Mouse (Mus musculus): ENCODE measurements around the gene Mr1. TPM values are rescaled to one million over a fixed set of nuclear protein-coding genes. Genes with fewer than 3 reads are reported as not detected.

The Mr1 gene
- polyA plus RNA-seq, 2 experiments, result 0.37 to 0.52 TPM

DNA sequence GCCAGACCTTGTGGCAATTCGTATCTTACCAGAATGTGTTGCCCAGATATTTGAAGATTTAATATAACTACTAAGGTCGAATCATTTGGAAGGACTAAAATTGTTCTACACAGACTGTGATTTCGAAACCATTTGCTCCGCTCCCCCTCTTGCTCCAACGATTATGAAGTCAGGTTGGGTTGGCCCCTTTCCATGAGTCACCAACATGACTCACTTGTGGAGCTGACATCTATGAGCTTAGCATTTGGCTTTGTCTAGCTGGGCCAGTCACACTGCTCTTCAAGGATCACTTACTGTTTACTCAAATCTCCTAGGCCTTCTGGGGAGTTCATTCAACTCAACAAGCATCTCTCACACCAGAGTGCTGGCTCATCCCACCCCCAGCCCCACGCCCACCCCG lies 7.8 kb downstream of the Mr1 start:
- no peak for DNase-seq (ENCODE audit: low read depth in 3 of 3, low spot score in 3 of 3)
- H3K9me3 ChIP-seq (ENCODE audit: control insufficient read depth, low read length), result no peaks in the 10 kb centered on the region
- no peaks in the 10 kb centered on the region for H3K36me3 ChIP-seq (replicated peaks; ENCODE audit: control insufficient read depth, insufficient read depth, low read depth)
- no peak overlapping the region for H3K4me3 ChIP-seq (ENCODE audit: insufficient read depth in 1 of 2, low read depth in 2 of 2, low read length in 2 of 2)
- WGBS (ENCODE audit: insufficient replicate concordance), result 69% methylated on average over 7 of the region's 7 CpGs
- H3K27ac ChIP-seq, result no peak overlapping the region
- no peak for ATAC-seq (ENCODE audit: insufficient read depth)
- H3K4me1 ChIP-seq (replicated peaks; ENCODE audit: control insufficient read depth in 2 of 2, insufficient read depth in 2 of 2, low read length in 1 of 2), result no peaks in the 10 kb centered on the region
- TF ChIP-seq EP300 (IDR thresholded peaks at IDR 0.05; ENCODE audit: low read depth) (no peak), CTCF (IDR thresholded peaks at IDR 0.05; ENCODE audit: low read depth) (no peak)
- no peaks in the 10 kb centered on the region; the same call in 1 of the 2 replicates for H3K27me3 ChIP-seq (ENCODE audit: control insufficient read depth, insufficient read depth, low read length)
- no peak overlapping the region for H3K9ac ChIP-seq (replicated peaks)
- no peak overlapping the region for H3K4me2 ChIP-seq (ENCODE audit: low read depth)

DNA sequence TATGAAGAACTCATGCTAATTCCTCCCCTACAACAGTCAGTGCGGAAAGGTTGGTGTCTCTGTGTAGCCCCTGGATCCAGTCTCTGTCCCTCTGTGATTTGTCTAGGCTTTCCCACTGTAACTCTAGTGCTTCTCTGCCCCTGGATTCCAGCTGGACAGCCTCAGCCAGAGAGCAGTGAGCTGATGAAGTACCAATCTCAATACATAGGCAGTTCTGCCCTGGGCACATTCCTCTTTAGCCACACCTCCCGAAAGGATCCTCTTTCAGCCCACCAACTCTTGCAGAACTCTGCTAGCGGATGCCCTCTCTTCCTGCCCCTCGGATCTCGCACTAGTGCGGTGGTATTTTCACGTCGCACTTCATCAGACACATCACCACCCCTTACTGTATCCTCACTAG lies 11.7 kb downstream of the Mr1 start:
- H3K4me1 ChIP-seq (replicated peaks; ENCODE audit: control insufficient read depth in 2 of 2, insufficient read depth in 2 of 2, low read length in 1 of 2), result no peaks in the 10 kb centered on the region
- no peak for ATAC-seq (ENCODE audit: insufficient read depth)
- H3K27me3 ChIP-seq (ENCODE audit: control insufficient read depth, insufficient read depth, low read length), result no peaks in the 10 kb centered on the region; the same call in 1 of the 2 replicates
- H3K4me3 ChIP-seq (ENCODE audit: insufficient read depth in 1 of 2, low read depth in 2 of 2, low read length in 2 of 2), result no peak overlapping the region
- 37% methylated on average over 8 of the region's 8 CpGs for WGBS (ENCODE audit: insufficient replicate concordance)
- no peak overlapping the region for H3K27ac ChIP-seq
- H3K4me2 ChIP-seq (ENCODE audit: low read depth), result no peak overlapping the region
- DNase-seq (ENCODE audit: low read depth in 3 of 3, low spot score in 3 of 3), result no peak
- no peaks in the 10 kb centered on the region for H3K36me3 ChIP-seq (replicated peaks; ENCODE audit: control insufficient read depth, insufficient read depth, low read depth)
- no peaks in the 10 kb centered on the region for H3K9me3 ChIP-seq (ENCODE audit: control insufficient read depth, low read length)
- H3K9ac ChIP-seq (replicated peaks), result no peak overlapping the region
- TF ChIP-seq CTCF (IDR thresholded peaks at IDR 0.05; ENCODE audit: low read depth), result no peak
- TF ChIP-seq EP300 (IDR thresholded peaks at IDR 0.05; ENCODE audit: low read depth), result no peak

DNA sequence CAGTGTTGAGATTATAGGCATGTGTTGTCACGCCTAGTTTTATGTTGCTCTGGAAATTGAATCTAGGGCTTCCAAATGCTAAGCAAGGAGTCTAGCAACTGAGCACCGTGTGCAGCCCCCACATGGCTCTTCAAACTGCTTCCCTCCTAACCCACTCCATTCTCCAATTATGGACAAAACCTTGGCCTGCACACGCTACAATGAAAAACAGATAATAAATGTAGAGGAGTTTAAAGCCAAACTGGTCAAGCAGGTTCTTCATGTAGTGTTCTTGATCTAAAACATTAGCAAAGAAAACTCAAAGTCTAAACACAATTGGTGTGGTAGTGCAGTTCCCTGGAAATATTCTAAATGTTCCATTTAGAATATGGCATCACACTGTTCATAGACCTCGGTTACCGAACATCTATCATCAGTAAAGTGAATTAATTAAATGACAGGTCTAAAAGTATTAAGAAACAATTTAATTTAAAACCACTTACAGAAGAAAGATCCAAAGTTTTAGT lies 19.1 kb downstream of the Mr1 start:
- DNase-seq (ENCODE audit: low read depth in 3 of 3, low spot score in 3 of 3) (no peak), ATAC-seq (ENCODE audit: insufficient read depth) (no peak)
- H3K4me1 ChIP-seq (replicated peaks; ENCODE audit: control insufficient read depth in 2 of 2, insufficient read depth in 2 of 2, low read length in 1 of 2), result no peaks in the 10 kb centered on the region
- H3K27me3 ChIP-seq (ENCODE audit: control insufficient read depth, insufficient read depth, low read length), result no peaks in the 10 kb centered on the region
- no peak for TF ChIP-seq EP300 (IDR thresholded peaks at IDR 0.05; ENCODE audit: low read depth)
- TF ChIP-seq CTCF (IDR thresholded peaks at IDR 0.05; ENCODE audit: low read depth), result no peak
- no peak overlapping the region for H3K4me2 ChIP-seq (ENCODE audit: low read depth)
- no peaks in the 10 kb centered on the region for H3K36me3 ChIP-seq (replicated peaks; ENCODE audit: control insufficient read depth, insufficient read depth, low read depth)
- H3K9ac ChIP-seq (replicated peaks), result no peak overlapping the region
- WGBS (ENCODE audit: insufficient replicate concordance), result 74% methylated on average over 5 of the region's 5 CpGs
- no peaks in the 10 kb centered on the region for H3K9me3 ChIP-seq (ENCODE audit: control insufficient read depth, low read length)
- H3K4me3 ChIP-seq (ENCODE audit: insufficient read depth in 1 of 2, low read depth in 2 of 2, low read length in 2 of 2), result no peak overlapping the region
- no peak overlapping the region for H3K27ac ChIP-seq

DNA sequence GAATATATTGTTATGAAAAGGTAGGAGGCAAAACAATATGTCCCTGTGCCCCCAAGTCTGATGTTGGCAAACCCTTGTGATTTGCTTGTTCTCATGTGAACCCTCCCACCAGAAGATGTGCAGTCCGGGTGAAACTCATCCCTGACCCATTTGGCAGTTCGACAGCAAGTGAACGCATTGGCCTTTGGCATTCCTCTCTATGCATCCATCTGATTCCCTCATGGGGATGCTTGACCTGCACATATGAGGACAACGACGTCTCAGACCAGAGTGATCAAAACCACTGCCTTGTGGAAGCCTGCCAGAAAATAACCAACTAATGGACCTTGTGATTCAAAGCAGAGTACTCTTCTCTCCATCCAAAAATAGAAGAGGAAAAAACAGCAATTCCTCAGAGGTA lies 19.9 kb downstream of the Mr1 start:
- Histone ChIP-seq H3K4me1 (replicated peaks; ENCODE audit: control insufficient read depth in 2 of 2, insufficient read depth in 2 of 2, low read length in 1 of 2) (no peaks in the 10 kb centered on the region), H3K9ac (replicated peaks) (no peak overlapping the region), H3K4me2 (ENCODE audit: low read depth) (no peak overlapping the region), H3K9me3 (ENCODE audit: control insufficient read depth, low read length) (no peaks in the 10 kb centered on the region), H3K36me3 (replicated peaks; ENCODE audit: control insufficient read depth, insufficient read depth, low read depth) (no peaks in the 10 kb centered on the region), H3K4me3 (ENCODE audit: insufficient read depth in 1 of 2, low read depth in 2 of 2, low read length in 2 of 2) (no peak overlapping the region), H3K27ac (no peak overlapping the region), H3K27me3 (ENCODE audit: control insufficient read depth, insufficient read depth, low read length) (no peaks in the 10 kb centered on the region)
- ATAC-seq (ENCODE audit: insufficient read depth) (no peak), DNase-seq (ENCODE audit: low read depth in 3 of 3, low spot score in 3 of 3) (no peak)
- WGBS (ENCODE audit: insufficient replicate concordance), result 71% methylated on average over 5 of the region's 5 CpGs
- TF ChIP-seq CTCF (IDR thresholded peaks at IDR 0.05; ENCODE audit: low read depth) (no peak), EP300 (IDR thresholded peaks at IDR 0.05; ENCODE audit: low read depth) (no peak)

DNA sequence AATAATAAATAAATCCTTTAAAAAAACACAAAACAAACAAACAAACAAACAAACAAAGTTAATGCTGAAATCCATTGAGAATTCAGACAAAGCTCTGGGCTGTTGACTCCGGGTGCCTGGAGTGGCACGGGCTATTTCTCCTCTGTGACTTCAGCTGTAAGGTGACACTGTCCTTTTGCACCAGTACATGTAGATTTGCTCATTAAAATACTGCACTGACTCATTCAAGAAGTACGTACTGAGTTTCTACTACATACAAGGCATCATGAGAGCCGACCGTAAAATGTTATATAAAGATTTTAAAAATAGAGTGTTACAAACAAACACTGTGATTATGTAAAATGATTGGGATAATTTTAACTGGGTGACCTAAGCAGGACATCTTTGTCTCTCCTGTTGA lies 22.2 kb downstream of the Mr1 start:
- Histone ChIP-seq H3K4me2 (ENCODE audit: low read depth) (no peak overlapping the region), H3K27me3 (ENCODE audit: control insufficient read depth, insufficient read depth, low read length) (no peaks in the 10 kb centered on the region), H3K9ac (replicated peaks) (no peak overlapping the region), H3K4me3 (ENCODE audit: insufficient read depth in 1 of 2, low read depth in 2 of 2, low read length in 2 of 2) (no peak overlapping the region), H3K4me1 (replicated peaks; ENCODE audit: control insufficient read depth in 2 of 2, insufficient read depth in 2 of 2, low read length in 1 of 2) (no peaks in the 10 kb centered on the region), H3K36me3 (replicated peaks; ENCODE audit: control insufficient read depth, insufficient read depth, low read depth) (no peaks in the 10 kb centered on the region), H3K9me3 (ENCODE audit: control insufficient read depth, low read length) (no peaks in the 10 kb centered on the region), H3K27ac (no peak overlapping the region)
- WGBS (ENCODE audit: insufficient replicate concordance), result 74% methylated on average over 5 of the region's 5 CpGs
- DNase-seq (ENCODE audit: low read depth in 3 of 3, low spot score in 3 of 3) (no peak), ATAC-seq (ENCODE audit: insufficient read depth) (no peak)
- TF ChIP-seq CTCF (IDR thresholded peaks at IDR 0.05; ENCODE audit: low read depth), result no peak
- no peak for TF ChIP-seq EP300 (IDR thresholded peaks at IDR 0.05; ENCODE audit: low read depth)
